Mouse (Mus musculus): ENCODE measurements around the gene Ube2c.
A peak's percentile ranks its signal among the peaks of the same experiment; 100 is the strongest.

DNA sequence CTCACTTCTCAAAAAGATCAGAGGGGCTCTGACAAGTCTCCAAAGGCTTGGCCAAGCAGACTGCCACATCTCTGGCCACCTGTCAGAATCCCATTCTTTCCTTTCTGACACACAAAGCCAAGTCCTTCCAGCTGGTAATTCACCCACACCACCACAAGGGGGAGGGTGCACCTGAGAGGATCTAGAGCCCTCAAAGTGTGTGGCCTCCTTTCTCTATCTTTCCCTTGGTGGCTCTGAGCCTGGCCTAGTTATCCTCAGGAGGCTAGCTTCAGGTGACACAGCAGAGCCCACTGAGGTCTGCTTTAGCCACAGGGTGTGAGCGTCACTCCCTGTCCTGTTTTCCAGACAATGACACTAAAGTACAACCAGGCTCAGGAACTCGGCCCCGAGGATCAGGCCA lies 23.5 kb downstream of the Ube2c start:
- TF ChIP-seq CTCF (IDR thresholded peaks at IDR 0.05; ENCODE audit: extremely low read depth, insufficient read length, insufficient replicate concordance, low read depth, low read length) (peak; percentile 66; the same call in 1 of the 2 replicates), POLR2A (IDR thresholded peaks at IDR 0.05; ENCODE audit: low read depth, low read length) (no peak)

Measured in small intestine, adult 2 months (tissue).